ENCODE assay signal across 10 mouse cellular contexts in genomic region chr9:57149021-57149420, GRCm38 (mm10). TPM values are rescaled to one million over a fixed set of nuclear protein-coding genes. Genes with fewer than 3 reads are reported as not detected.
DNase-seq lines count a peak whose midpoint lies in the region; ATAC-seq and TF ChIP-seq lines count a peak whose summit lies in the region.
"Had no signal": no experiment of that assay in that cellular context is flagged by ENCODE, and none has a peak within 500 bp of the region (broad histone marks: within the 10 kb centered on the region; RNA-seq: fewer than 3 reads in every experiment).

No protein-coding gene starts in this region.

- H3K27ac ChIP-seq in heart, postnatal 0 days (ENCODE audit: low read depth) = peak overlapping the region; percentile 82
- H3K27ac ChIP-seq in hindbrain, embryonic 14.5 days = peak overlapping the region; percentile 87
- peak overlapping the region; percentile 89 for H3K27ac ChIP-seq in midbrain, embryonic 15.5 days

- no peak for ATAC-seq in heart, postnatal 0 days (ENCODE audit: insufficient read depth, low read depth)
- no peak for ATAC-seq in hindbrain, embryonic 14.5 days (ENCODE audit: low FRiP score)
- no peak for ATAC-seq in midbrain, embryonic 15.5 days (replicated peaks)

- whole genome bisulfite sequencing in heart, postnatal 0 days = 73% methylated on average over 6 of the region's 6 CpGs
- WGBS in hindbrain, embryonic 14.5 days = 71% methylated on average over 6 of the region's 6 CpGs
- 77% methylated on average over 6 of the region's 6 CpGs for WGBS in midbrain, embryonic 15.5 days

- H3K4me2 ChIP-seq in heart, postnatal 0 days (ENCODE audit: low read depth, low read length) = peak overlapping the region; percentile 74; the same call in 1 of the 2 replicates
- H3K4me2 ChIP-seq in hindbrain, embryonic 14.5 days (replicated peaks) = peak overlapping the region; percentile 61
- peak overlapping the region; percentile 83 for H3K4me2 ChIP-seq in midbrain, embryonic 15.5 days

- peaks cover 6% of the 10 kb centered on the region for H3K4me1 ChIP-seq in heart, postnatal 0 days (ENCODE audit: control insufficient read depth, insufficient read depth)
- H3K4me1 ChIP-seq in hindbrain, embryonic 14.5 days (replicated peaks; ENCODE audit: control insufficient read depth, insufficient read depth, low read length) = peaks cover 18% of the 10 kb centered on the region
- H3K4me1 ChIP-seq in midbrain, embryonic 15.5 days = peaks cover 25% of the 10 kb centered on the region

- no peak for TF ChIP-seq CTCF in heart, postnatal 0 days (IDR thresholded peaks at IDR 0.05; ENCODE audit: low read depth)

- H3K27me3 ChIP-seq in heart, postnatal 0 days (ENCODE audit: control insufficient read depth, insufficient read depth, low read length) = no peaks in the 10 kb centered on the region
- no peaks in the 10 kb centered on the region for H3K27me3 ChIP-seq in hindbrain, embryonic 14.5 days (ENCODE audit: control insufficient read depth, insufficient read depth, low read length)
- no peaks in the 10 kb centered on the region for H3K27me3 ChIP-seq in midbrain, embryonic 15.5 days (replicated peaks)
- H3K27me3 ChIP-seq: Patski had no signal

- no peak for DNase-seq in heart, postnatal 0 days (ENCODE audit: low spot score)
- DNase-seq in heart, postnatal 10 days = no peak
- peak; percentile 42 for DNase-seq in ZHBTc4 (ENCODE audit: low read depth, low spot score)
- DNase-seq in hindbrain, embryonic 14.5 days (ENCODE audit: low spot score) = no peak
- DNase-seq in ovary, postnatal 14 days (ENCODE audit: low spot score) = no peak
- no peak for DNase-seq in cerebellum, adult 11 months
- DNase-seq in urinary bladder, postnatal 10 days (ENCODE audit: low spot score) = no peak
- DNase-seq: right cerebral cortex, postnatal 4 days had no signal

- no peak for TF ChIP-seq EP300 in heart, postnatal 0 days (IDR thresholded peaks at IDR 0.05; ENCODE audit: low read depth)

- H3K9me3 ChIP-seq in heart, postnatal 0 days (replicated peaks; ENCODE audit: control insufficient read depth, low read length) = no peaks in the 10 kb centered on the region
- no peaks in the 10 kb centered on the region for H3K9me3 ChIP-seq in hindbrain, embryonic 14.5 days (ENCODE audit: control insufficient read depth, low read length)
- H3K9me3 ChIP-seq in midbrain, embryonic 15.5 days = no peaks in the 10 kb centered on the region

- H3K9ac ChIP-seq in heart, postnatal 0 days (replicated peaks; ENCODE audit: low read depth, low read length) = no peak overlapping the region
- peak overlapping the region; percentile 55 for H3K9ac ChIP-seq in hindbrain, embryonic 14.5 days
- peak overlapping the region; percentile 56 for H3K9ac ChIP-seq in midbrain, embryonic 15.5 days

- no peak overlapping the region for H3K4me3 ChIP-seq in heart, postnatal 0 days (ENCODE audit: low read depth, low read length)
- H3K4me3 ChIP-seq in hindbrain, embryonic 14.5 days (replicated peaks; ENCODE audit: low read length) = peak overlapping the region; percentile 45
- H3K4me3 ChIP-seq in midbrain, embryonic 15.5 days = peak overlapping the region; percentile 53

- intact Hi-C loops in heart, postnatal 10 days (cut with DNase I) = loop anchor here (5.0 to 10.0 kb wide), 2 partner anchors 293 to 616 kb away; partner anchors contain the start of genes Clk3 and Ppcdc

- no peaks in the 10 kb centered on the region; the same call in 1 of the 2 replicates for H3K36me3 ChIP-seq in heart, postnatal 0 days (replicated peaks; ENCODE audit: control insufficient read depth, insufficient read depth, low read length)
- peaks cover 9% of the 10 kb centered on the region; the same call in 1 of the 2 replicates for H3K36me3 ChIP-seq in hindbrain, embryonic 14.5 days (replicated peaks; ENCODE audit: control insufficient read depth, insufficient read depth)
- peaks cover 4% of the 10 kb centered on the region; the same call in 1 of the 2 replicates for H3K36me3 ChIP-seq in midbrain, embryonic 15.5 days (replicated peaks)

RNA-seq across cellular contexts. Expression of gene Neil1, which starts 0.9 kb away (rescaled TPM):
- total RNA-seq in heart, postnatal 0 days (2014; rRNA removed; ENCODE audit: low replicate concordance) = 10.3 and 13.6 TPM in 2 replicates
- 5.1 and 5.9 TPM in 2 replicates for polyA plus RNA-seq in heart, postnatal 0 days (2015; fragmentation: Nextera tagmentation; extraction: Ambion mirVana)
- total RNA-seq in heart, postnatal 10 days (2021) = 1 to 10 TPM; 4.0 to 5.1 TPM
- polyA plus RNA-seq in hindbrain, embryonic 14.5 days (2014; fragmentation: Nextera tagmentation; extraction: Ambion mirVana) = 6.1 and 7.4 TPM in 2 replicates
- 9.9 and 10.5 TPM in 2 replicates for polyA plus RNA-seq in midbrain, embryonic 15.5 days (2015; fragmentation: Nextera tagmentation; extraction: Ambion mirVana)

RNA-seq across cellular contexts. Expression of gene Commd4, which starts 9.1 kb away (rescaled TPM):
- total RNA-seq in heart, postnatal 0 days (2014; rRNA removed; ENCODE audit: low replicate concordance) = 21.1 and 45.2 TPM in 2 replicates
- polyA plus RNA-seq in heart, postnatal 0 days (2015; fragmentation: Nextera tagmentation; extraction: Ambion mirVana) = 69.4 and 71.8 TPM in 2 replicates
- total RNA-seq in heart, postnatal 10 days (2021) = 10 to 100 TPM; 34.6 to 35.8 TPM
- 132 and 138 TPM in 2 replicates for polyA plus RNA-seq in hindbrain, embryonic 14.5 days (2014; fragmentation: Nextera tagmentation; extraction: Ambion mirVana)
- 196 and 201 TPM in 2 replicates for polyA plus RNA-seq in midbrain, embryonic 15.5 days (2015; fragmentation: Nextera tagmentation; extraction: Ambion mirVana)

RNA-seq across cellular contexts. Expression of gene Man2c1, which starts 18.5 kb away (rescaled TPM):
- 106 and 138 TPM in 2 replicates for total RNA-seq in heart, postnatal 0 days (2014; rRNA removed; ENCODE audit: low replicate concordance)
- polyA plus RNA-seq in heart, postnatal 0 days (2015; fragmentation: Nextera tagmentation; extraction: Ambion mirVana) = 31.8 and 35.6 TPM in 2 replicates
- total RNA-seq in heart, postnatal 10 days (2021) = 10 to 100 TPM; 50.7 to 55.5 TPM
- 44.3 and 47.9 TPM in 2 replicates for polyA plus RNA-seq in hindbrain, embryonic 14.5 days (2014; fragmentation: Nextera tagmentation; extraction: Ambion mirVana)
- 102 and 109 TPM in 2 replicates for polyA plus RNA-seq in midbrain, embryonic 15.5 days (2015; fragmentation: Nextera tagmentation; extraction: Ambion mirVana)
